Mouse (Mus musculus) mouse trophoblast stem cell (cell line): Measurements from ENCODE around the gene Hdac4.

ENCODE experiments used
- in situ Hi-C, 2 experiments: fragments of 300-500 bp; cut with MseI, MboI; formaldehyde crosslinking; loops; 2 replicates in 1 of 2; 3 replicates in 1 of 2; pipeline ENCODE4 v1.15.1; 2025

Gene Hdac4

DNA sequence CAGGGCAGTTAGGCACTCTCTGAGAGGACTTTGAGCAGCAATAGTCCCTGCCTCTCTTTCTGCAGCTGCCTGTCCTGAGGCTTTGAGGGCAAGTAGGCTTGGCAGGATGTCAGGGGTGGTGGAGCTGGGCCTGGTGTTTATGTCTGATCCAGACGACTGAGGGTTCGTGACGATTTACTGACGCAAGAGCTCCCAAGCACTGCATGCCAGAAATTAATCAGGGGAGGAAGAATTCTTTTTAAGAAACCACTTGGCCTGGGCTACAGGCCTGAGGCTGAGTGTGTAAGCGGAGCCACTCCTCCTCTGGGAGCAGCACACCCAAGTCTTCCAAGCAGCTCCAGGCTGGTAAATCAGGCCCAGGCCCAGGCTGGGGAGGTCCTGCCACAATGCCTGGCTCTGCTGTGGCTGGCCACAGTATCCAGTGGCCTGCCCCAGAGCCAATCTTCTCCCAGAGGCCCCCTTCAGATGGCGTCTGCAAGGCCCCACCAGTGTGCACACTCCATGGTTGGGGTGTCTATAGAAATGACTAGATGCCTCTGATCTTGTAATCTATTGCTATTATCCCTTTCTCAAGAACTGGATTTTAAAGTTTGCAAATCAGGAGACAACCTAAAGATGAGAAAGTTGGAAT, 64.9 kb downstream of the Hdac4 start:
- in situ Hi-C loops: no loop called here

DNA sequence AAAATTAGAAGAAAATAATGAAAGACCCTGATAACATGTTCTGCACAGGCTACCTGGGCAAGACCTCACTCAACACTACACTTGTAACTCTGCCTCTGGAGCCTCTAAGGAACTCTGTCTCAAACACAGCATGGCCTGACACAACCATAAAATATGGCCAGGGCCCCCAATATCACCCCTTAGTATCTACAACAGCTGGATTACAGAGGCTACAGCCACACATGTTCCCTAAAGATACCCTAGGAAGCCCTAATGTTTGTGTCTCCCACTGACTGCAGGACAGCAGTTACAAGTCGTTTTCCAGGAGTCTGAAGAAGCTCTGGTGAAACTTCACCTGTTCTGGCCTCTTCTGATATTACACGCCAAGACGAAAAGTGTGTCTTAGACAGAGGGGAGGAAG, 65.7 kb downstream of the Hdac4 start:
- in situ Hi-C loops: no loop called here

DNA sequence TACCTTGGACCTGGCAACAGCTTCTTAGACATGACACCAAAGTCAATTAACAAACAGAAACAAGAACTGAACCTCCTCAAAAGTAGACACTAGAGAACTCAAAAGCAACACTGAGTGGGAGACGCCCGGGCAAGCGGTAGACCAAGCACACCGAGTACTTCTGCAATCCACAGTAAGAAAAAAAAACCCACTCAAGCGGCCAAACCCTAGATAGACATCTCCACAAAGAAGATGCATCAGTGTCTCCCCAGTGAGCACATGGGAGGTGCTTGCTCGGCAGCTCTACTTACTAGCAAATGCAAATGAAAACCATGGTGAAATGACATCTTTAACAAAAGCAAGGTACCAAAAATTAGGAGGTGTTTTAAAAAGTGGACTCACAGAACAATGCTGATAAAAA, 67.7 kb downstream of the Hdac4 start:
- in situ Hi-C loops: no loop called here

DNA sequence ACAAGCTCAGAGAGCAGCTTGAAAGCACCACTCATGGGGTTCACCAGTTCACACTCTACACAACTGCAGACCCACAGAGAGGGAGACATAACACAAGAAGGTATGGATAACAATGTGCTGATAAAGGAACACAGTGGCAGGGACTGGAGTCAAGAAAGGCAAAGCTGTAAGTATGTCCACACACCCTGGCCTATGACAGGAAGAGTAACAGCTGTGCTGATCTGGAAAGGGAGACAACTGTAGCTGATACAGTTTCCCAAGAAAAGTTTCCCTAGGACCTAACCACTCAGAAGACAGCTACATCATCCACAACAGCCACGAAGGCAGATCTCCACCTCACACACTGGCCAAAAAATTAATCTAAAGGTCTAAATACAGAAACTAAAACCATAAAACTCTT, 68.1 kb downstream of the Hdac4 start:
- in situ Hi-C loops: no loop called here

DNA sequence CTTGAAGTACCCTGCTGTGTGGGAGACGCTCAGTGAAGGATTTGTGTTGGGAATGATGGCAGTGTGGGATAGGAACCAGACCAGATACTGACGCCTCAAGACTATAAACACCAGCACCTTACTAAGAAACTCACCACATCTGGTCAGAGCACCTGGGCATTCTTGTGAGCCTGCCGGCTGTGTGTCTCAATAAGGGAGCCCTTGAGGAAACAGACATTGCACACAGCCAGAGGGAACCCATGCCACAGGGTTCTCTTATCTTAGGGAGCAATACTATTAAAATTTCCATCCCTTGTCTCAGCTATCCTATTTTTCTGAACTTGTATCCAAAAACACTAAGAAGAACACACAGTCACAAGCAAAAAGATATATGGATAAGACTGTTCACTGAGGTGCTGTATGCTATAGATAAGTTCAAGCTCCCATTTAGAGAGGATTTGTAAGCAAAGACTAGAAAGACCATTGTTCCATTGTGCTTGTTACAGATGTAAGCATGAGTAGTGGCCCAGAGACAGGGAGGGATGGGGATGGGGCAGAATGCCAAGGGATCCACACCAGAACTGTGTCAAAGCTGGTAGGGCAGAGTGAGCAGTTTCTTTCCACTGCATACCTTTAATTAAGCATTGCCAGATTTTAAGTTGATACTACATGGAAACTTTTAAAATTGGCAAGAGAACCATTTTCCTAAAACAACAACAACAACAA, 70.8 kb downstream of the Hdac4 start:
- in situ Hi-C loops: no loop called here

DNA sequence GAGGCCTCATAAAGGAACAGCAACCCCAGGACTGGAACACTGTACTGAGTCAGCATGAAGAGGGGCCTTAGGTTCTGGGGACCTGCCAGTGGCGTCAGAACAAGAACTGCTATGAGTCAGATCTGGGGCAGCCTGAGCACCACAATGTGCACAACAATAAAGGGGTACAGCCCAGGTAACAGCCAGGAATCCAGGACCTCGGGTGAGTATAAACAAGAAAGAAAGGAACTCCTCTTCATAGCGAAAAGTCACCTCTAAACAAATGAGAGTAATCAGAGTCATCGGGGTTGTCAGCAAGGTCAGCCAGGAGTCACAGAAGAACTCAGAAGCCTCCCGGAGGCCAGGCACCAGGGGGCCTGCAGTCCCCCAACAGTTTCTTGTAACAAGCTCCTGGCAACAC, 76.2 kb downstream of the Hdac4 start:
- in situ Hi-C loops: no loop called here

DNA sequence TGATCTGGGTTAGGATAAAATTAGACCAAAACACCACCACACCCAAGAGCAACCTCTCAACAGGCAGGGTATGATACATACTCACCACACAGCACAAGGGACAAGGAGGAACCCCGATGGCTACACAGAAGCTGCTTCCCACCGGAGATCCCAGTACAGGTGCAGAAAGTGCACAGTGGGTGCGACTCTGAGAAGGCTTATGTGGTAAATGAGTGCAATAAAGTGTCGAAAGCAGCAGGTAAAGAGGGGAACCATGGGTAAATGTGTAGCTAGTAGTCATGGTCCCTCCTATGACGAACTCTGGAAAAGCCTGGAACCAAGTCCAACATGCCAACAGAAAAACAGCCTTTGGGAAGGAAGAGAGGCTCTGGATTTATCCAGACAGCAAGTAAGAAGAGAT, 77.9 kb downstream of the Hdac4 start:
- in situ Hi-C loops: no loop called here

DNA sequence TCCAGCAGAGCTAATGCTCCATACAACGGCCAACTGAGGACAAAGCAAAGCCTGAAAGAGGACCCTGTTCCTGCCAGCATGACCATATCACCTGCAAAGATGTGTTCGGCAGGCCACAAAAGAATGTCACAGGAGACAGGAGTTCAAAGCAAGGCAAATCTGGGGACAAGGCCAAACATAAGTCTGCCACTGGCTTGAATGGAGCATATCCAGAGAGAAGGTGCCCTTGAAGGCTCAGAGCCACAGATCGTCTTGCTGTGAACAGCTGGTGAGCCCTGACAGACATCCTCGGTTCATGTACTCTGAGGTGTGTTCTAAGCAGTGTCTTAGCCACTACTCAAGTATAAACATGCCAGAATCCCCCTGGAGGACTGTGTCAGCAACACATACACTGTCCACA, 79.3 kb downstream of the Hdac4 start:
- in situ Hi-C loops: no loop called here

DNA sequence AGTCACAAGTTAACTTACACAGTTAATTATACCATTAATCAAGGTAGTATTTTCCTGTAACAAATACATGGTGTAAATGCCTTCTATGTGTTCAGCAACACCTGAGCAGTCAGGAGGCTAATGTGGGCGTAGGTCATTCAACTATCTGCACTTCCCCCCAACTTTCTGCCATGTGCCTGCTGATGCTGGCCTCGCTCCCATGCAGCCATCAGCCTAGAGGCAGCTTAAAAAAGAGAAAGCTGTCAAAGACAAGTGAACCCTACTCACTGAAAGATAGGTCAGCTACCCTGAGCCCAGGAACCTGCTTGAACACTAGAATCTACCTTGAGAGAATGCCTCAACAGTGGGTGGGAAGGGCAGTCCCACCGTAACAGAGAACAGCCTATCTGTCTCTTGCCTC, 81.4 kb downstream of the Hdac4 start:
- in situ Hi-C loops: no loop called here

DNA sequence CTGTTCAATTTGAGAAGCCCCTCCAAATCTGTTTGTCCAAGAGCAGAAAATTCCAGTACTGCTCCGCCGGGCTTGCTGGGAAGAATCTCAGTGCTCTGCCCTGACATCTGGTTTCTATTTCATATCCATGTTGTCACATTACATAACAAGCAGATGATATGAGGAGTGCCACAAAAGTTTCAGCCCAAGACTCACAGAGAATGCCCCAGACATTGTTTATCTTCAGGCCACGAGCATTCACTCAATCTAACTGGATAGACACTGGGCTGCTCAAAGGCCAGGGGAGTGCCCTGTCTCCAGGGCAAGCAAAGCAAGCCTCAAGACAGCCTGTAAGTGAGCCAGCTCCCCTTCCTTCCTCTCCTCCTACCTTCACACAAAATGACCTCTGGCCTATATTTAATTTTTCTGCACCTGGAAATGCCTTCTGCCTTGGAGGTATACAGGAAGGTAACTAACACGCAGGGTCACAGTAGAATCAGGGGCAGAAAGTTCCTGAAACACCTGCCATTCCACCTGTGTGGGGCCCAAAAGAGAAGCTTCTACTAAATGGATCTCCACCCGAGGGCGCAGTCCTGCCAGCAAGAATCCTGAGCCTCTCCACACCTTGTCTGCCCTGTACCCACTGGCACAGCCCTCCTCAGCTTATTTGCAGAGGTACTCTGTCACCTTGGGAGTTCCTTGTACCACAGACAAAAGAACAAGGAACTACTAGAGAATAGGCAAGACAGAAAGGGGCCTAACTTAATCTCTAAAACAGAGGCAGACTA, 82.1 kb downstream of the Hdac4 start:
- in situ Hi-C loops: no loop called here

DNA sequence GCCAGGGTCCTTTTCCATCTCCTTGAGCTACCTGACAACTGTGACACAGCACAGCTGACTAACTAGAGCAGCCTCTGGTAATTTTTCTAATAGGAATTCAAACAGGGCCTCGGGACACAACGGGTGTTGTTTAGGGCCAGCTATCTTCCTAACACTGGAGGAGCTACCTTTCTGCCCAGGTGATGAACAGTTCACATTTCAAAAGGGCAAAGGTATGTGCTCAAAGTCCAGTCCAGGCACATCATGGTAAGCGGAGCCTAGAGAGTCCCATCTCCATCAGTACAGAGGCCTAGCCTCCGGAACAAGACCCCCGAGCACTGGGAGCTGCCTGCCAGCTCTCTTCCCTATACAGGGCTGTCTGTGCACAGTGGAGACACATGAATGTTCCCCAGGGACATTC, 82.9 kb downstream of the Hdac4 start:
- in situ Hi-C loops: no loop called here

DNA sequence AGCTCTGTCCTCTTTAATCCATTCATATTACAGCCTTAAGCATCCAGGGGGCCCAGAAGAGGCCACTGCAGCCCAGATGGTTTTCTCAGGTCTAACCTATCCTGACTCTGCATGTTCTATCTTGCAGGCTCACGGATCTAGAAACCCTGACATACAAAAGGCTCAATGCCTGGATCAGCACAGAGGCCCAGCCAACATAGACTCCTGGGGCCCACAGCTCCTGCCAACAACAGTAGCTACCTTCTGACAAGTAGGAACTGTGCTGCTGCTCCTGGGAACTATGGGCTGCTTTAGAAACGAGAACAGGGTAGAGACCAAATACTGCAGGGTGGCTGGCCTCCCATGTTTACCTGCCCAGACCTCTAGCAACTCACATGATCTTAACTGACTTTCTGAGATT, 83.9 kb downstream of the Hdac4 start:
- in situ Hi-C loops: no loop called here

DNA sequence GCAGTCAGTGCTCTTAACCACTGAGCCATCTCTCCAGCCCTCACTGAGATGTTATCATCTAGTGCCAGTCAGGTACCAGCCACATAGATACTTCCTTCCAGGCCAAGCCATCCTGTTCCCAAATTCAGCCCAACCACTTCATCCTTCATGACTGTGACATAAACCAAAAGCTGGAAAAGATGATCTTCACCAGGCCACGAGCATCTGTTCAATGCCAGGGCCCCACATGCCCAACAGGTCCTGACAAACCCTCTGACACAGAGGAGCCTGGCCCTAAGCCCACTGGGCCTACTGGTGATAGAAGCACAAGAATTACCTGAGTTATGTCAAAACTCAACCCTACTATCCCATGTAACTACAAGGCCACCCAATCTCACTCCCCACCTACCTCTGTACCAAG, 84.5 kb downstream of the Hdac4 start:
- in situ Hi-C loops: no loop called here

DNA sequence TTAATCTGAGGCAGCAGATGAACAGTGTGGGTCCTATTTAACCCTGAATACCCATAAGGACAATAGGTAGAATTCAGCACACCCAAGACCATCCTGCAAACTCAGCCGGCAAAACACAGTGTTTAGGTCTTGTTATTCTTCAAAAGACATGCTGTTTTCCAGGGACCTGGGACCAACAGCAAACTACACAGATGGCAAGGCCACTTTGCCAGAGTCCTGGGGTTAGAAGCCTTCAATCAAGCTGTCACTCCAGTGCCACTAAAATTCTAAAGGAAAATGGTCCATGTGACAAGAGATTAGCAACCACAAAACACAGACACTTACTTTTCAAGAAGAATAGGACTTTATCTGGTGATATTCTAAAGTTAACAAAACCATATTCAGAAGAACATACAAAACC, 86.3 kb downstream of the Hdac4 start:
- in situ Hi-C loops: no loop called here

DNA sequence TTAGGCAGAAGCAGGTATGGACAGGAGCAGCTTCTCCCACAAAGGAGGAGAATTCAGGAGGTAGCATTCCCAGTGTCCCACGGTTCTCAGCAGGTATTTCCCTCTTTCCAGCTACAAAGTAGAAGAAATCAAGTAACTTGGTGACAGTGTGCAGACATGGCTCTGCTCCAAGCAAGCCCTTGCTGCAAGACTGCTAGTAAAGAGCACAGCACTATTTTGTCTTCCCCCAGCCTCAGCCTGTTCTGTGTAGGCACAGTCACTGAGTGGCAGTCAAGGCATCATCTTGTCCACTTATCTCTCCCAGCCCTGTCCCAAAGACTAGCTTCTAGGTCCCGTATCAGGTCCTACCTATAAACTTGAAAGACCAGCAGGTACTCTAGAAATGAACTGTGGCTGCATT, 86.9 kb downstream of the Hdac4 start:
- in situ Hi-C loops: no loop called here

DNA sequence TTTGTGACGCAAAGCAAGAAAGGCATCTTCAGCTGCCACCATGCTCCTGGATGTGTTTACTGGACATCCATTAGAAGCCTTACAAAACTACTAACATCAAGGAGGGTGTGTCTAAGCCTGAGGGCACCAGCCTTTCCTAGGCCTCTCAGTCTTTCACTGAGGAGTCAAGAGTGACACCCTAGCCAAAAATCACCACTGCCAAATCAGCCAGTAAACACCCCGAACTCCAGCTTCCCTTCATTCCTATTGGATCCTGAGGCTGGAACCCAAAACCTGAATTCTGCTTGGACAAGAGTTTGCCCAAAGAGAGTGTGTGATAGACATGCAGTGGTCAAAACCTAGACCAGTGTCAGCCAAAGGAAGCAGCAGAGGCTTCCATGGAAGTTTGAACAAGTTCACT, 87.5 kb downstream of the Hdac4 start:
- in situ Hi-C loops: no loop called here

DNA sequence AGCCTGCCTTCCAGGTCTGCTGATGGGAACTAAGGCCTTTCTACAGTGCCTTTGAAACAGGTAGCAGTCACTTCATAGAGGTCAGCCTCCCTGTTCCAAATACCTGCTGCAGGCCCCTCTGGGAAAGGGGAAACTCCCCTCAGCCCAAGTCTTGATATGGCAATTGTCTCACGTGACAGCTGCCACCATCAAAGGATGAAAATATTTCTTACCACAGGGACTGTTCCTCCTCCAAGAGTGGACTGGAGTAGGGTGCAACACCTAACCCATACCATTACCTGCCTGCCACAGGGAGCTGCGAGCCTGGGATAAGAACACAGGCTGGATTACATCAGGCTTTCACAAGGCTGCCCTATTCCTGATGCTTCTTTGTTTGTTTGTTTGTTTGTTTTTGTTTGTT, 88.0 kb downstream of the Hdac4 start:
- in situ Hi-C loops: no loop called here

DNA sequence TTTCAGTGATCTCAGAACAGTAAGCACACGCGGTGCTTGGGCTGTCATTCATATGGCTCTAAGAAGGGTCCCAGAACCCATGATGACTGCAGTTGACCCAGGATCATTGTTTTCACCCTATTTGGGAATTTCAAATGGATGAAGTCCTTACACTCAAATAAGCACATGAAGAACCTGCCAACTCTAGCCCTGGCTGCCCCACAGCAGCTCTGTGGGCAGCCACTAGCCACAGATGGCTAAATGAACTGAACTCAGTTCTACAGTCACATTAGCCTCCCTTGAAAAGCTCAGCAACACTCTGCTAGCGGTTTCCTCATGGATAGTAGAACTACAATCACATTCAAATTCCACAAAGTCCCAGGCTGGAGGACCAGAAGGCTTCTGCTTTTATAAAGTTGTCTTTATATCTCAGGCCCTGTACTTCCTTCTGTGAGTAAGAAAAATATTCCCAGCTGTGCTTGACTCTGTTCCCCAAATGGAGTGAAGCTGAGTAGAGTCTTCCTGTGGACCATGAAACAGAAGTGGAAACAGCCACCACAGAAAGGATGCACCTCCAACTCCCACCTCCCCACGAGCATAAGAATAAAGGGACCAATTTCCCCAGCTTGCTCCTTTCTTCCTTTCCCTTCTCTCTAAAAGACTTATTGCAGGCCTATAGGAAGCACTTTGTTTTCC, 88.9 kb downstream of the Hdac4 start:
- in situ Hi-C loops: no loop called here

DNA sequence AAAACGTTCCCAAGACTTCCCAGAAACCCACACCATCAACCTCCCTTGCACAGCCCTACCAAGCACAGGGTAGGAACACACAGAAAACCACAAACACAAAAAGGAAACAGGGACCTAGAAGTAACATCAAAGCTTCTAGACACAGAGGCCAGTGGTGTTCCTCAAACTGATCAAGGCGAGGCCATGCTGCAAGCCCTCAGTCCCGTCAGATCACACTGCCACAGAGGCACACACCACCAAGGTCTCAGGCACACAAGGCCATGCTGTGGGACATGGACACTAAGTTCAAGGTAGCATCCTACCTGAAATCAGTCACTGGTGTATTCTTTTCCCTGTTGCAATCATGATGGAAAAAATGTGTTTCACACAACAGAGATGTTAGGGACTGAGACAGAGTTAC, 90.8 kb downstream of the Hdac4 start:
- in situ Hi-C loops: no loop called here

DNA sequence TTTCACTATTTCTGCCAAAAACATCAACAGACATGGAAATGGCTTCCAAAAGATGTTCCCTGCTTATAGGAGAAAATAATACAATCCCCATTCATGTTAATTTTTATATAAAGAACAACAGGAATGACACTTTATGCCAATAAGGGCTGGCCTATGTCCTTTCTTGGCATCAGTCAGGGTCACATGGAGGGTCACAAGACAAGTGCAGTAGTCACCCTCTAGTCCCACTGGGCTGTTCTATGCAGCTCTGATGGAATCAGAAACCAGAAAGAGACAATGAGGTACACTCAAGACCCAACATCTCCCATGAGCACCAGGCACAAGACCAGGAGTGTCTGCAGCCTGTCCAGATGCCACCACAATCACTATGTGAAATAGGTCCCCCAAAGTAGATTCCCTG, 91.5 kb downstream of the Hdac4 start:
- in situ Hi-C loops: no loop called here

DNA sequence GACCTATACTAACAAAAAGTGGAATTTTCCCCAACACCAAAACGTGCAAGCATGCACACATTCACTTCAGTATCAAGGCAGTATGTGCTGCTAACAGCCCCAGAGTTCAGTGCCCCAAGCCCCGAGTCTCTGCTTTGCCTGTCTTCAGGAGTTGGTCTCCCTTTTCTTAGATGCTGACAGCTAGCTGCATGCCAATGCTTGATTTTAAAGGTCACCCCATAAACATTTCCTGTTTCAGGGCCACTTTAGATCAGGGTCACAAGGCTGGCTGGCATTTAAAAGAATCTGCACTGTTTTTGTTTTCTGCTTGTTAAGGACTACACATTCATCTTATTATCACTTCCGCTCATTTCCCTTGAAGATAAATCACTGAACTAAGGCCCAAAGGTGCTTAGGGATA, 92.1 kb downstream of the Hdac4 start:
- in situ Hi-C loops: no loop called here

DNA sequence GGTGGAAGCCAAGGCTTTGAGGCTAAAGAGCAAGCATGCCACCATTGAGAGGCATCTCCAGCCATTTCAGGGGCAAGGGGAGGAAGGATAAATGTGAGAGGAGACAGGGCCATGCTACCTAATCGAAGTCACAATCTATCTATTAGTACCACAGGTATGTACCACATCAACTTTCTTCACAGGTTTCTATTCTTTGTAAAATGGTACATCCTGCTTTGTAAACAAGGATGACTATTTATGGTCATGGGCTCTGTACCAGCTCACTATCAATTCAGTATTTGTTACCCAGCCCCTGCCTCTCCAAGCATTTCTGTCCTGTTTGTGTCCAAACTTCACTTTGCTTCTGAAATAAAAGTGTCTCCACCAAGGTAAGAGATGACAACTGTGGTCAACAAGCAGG, 92.7 kb downstream of the Hdac4 start:
- in situ Hi-C loops: no loop called here
